Mouse (Mus musculus): Measurements from ENCODE around the gene Tmsb15a. TPM values are rescaled to one million over a fixed set of nuclear protein-coding genes. Genes with fewer than 3 reads are reported as not detected.
"Not testable (repeated sequence)": the region's sequence is repeated elsewhere in the genome, so short reads cannot be mapped to it uniquely, and the experiment has no call there.

The Tmsb15a gene
- not detected for total RNA-seq (2021)
- long read RNA-seq, experiment 1, result 0 reads
- long read RNA-seq, experiment 2, result 0 reads

GRCm38 (mm10) chrX:135725161-135725560 is at the start of gene Tmsb15a:
TSS of gene Tmsb15a (minus strand) at chrX:135725261.
- DNase-seq, result no peak
- intact Hi-C loops (cut with DNase I), result no loop called here

DNA sequence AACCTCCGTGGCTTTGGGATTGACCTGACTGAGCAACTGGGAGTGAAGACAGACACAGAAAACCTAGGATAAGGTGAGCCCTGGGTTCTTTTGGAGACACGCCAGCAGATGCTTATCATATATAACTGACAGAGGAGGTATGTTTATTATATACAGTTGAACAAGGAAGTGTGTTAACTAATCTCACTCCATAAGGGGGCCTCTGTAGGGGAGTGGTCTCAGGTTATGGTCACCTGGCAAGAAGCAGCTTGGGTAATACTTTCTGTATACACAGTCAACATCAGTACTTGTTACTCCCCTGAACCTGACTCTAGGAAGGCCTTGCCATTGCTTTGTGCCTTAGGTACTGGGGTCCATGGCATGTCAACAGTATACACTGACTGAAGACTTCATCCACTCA is 43.5 kb upstream of the Tmsb15a start:
- DNase-seq, result no peak
- intact Hi-C loops (cut with DNase I), result no loop called here

GRCm38 (mm10) chrX:135768043-135768548 is 43.0 kb upstream of the Tmsb15a start:
- no peak for DNase-seq
- intact Hi-C loops (cut with DNase I), result no loop called here

- DNase-seq, result peak; percentile 28 to 53
- intact Hi-C loops (cut with DNase I), result loop anchor here (5.0 kb wide), 1 partner anchor 36 kb away; the partner anchor contains the start of gene Bhlhb9
Observed at GRCm38 (mm10) chrX:135761707-135762106, 36.6 kb upstream of the Tmsb15a start.

- intact Hi-C loops (cut with DNase I), result loop anchor here (2.0 to 5.0 kb wide), 2 partner anchors 14 to 101 kb away; no protein-coding TSS in a partner anchor
- DNase-seq, result peak; percentile 64 to 77
Observed at GRCm38 (mm10) chrX:135752832-135753231, 27.8 kb upstream of the Tmsb15a start.

DNA sequence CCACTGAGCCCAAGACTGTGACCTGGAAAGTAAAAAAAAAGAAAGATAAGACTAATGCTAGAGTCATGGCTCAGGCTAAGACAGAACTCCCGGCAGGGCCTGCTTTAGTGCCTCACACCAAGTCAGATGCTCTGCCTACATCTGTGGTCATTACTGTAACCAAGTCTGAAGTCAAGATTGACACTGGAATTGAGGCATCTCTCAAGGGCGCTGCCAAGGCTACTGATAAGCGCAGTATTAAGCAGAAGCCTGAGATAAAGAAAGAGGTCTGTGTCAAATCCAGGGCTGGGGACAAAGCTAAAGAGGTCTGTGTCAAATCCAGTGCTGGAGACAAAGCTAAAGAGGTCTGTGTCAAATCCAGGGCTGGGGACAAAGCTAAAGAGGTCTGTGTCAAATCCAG is 20.3 kb upstream of the Tmsb15a start:
- intact Hi-C loops (cut with DNase I), result not testable (repeated sequence)

GRCm38 (mm10) chrX:135743056-135743355 is 17.9 kb upstream of the Tmsb15a start:
- no peak for DNase-seq
- intact Hi-C loops (cut with DNase I), result no loop called here

More for the DNA sequence above, 20.3 kb upstream of the Tmsb15a start:
- DNase-seq, result not testable (repeated sequence)

DNA sequence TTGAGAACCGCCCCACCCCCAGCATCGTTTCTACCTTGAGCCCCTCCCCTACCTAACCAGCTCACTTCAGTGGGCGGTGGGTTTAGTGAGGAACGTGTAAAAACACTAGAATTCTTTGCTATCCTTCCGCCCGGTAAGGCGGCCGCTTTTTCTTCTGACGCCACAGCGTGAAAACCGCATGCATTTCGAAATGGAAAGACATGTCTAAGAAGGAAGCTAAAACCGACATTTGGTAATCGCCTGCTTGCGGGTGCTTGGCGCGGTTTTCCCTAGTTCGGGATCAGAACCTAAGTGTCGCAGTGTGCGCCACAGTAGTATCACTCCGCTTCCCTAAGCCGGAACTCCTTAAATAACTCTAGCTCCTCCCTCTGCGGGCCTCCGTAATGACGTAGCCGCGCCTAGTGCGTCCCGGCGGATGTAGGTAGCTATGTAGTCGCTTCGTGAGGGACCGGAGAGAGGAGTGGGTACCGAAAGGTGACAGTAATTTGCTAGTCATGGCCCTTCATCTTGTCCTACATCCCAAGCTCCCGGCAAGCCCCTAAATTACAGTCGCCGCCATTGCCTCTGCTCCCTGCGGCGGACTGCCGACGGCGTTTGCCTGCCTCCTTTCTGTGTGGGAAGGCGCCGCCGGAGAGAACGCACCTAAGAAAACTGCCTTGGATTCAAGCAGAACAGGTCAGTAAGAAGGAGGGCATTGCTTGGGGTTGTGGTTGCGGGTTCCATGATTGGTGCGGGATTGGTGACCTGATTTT is 17.4 kb upstream of the Tmsb15a start, which contains the start of the genes Armcx5 and Gprasp1:
Gene Armcx5 (plus strand): TSS at position 430 of the 752 bp plus-strand sequence.
Gene Gprasp1 (plus strand): TSS at position 430 of the 752 bp plus-strand sequence.
- peak; percentile 77 to 87 for DNase-seq
- intact Hi-C loops (cut with DNase I), result no loop called here

DNA sequence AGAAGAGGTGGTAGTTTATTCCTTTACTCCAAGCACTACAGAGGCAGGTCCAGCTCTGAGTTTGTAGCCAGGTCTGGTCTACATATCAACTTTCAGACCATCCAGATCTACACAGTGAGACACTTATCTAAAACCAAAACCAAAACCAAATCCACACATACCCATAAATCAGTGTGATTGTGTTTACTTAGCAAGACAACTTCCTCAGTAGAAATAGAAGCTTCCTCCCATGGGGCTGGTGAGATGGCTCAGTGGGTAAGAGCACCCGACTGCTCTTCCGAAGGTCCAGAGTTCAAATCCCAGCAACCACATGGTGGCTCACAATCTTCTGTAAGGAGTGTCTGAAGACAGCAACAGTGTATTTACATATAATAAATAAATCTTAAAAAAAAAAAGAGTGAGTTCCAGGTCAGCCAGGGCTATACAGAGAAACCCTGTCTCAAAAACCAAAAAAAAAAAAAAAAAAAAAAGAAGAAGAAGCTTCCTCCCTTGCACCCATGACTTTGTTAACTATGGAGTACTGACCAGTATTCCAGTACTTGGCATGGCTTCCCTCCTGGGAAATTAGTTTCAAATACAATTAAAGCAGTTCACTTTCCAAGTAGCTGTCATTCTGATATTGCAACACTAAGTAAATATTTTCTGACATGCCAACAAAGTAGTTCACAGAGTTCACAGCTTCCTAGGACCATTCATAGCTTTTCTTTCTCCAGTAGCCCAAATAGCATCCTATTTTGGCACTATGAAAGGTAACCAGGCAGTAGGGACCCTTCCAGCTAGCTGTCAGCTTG is 13.9 kb upstream of the Tmsb15a start:
- no peak for DNase-seq
- intact Hi-C loops (cut with DNase I), result loop anchor here (2.0 kb wide), 1 partner anchor 14 kb away; no protein-coding TSS in a partner anchor

DNA sequence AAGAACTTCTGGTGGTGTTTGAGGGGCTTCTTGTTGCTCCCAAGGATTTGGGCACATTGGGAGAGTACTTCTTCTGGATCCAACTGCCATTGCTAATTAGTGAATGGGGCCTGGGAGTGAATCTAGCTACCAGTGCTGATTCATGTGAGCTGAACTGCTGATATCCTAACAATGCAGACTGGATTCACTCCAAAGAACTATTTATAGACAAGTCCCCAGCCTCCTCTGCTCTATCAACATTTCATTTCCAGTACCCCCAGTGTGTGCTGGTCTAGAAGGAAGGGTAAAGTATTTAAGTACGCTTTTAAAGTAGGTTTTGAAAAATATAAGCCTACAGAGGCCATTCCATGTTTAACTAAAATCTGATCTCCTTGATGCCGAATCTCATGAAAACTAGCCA is 12.2 kb downstream of the Tmsb15a start:
- intact Hi-C loops (cut with DNase I), result no loop called here
- no peak for DNase-seq

DNA sequence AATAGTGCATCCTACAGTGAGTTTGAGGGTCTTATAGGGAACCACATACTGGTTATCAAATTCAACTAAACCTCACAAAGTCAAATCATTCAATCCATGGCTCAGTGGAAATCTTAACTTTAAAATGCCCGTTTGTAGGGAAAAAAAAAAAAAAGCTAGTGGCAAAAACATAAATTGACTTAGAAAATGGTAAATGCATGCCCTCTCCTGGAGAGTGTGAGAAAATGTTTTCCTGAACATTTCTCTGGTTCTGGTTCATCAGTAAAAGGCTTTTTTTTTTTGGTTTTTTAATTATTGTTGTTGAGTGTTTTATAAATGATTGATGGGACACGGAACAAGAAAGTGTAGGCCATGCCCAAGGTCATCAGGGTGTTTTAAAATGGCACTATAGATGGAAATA is 20.7 kb downstream of the Tmsb15a start:
- intact Hi-C loops (cut with DNase I), result no loop called here
- no peak for DNase-seq

DNA sequence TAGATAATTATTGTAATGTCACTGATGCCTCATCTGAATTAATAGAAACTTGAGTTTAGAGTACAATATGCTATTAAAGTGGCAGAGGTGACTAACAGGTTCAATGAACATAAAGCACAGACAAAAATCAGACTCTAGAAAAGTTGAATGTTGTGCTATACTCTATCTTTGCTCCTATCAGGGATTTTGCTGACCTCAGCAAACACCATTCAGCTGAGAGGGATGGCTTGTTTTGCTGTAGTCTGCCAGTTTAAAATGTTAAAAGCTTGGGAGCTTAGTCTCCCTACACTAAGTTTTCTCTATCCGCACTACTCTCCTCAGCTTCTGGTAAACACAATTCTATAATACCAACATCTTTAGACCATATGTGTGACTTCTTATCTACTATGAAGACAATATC is 21.9 kb downstream of the Tmsb15a start:
- DNase-seq, result no peak
- intact Hi-C loops (cut with DNase I), result no loop called here

- DNase-seq, result no peak
- intact Hi-C loops (cut with DNase I), result no loop called here
Observed at GRCm38 (mm10) chrX:135693633-135694032, 31.4 kb downstream of the Tmsb15a start, which contains the start of gene Tcp11x2. TSS of gene Tcp11x2 (minus strand) at chrX:135693790.

- intact Hi-C loops (cut with DNase I), result no loop called here
Observed at GRCm38 (mm10) chrX:135687802-135688201, 37.3 kb downstream of the Tmsb15a start.

DNA sequence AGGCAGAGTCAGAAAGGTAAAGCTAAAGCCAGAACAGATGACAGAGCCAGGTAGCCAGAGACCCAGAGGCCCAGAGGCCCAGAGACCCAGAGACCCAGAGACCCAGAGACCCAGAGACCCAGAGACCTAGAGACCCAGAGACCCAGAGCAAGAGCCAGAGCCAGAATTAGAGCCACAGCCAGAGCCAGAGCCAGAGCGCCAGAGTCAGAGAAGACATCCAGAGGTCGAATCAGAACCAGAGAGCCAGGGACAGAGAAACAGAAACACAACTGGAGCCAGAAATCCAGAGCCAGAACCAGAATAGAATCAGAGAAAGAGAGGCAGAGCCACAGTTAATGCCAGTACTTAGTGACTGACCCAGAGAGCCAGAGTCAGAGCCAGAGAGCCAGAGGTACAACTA is 43.2 kb downstream of the Tmsb15a start:
- no peak for DNase-seq
- intact Hi-C loops (cut with DNase I), result no loop called here

More at GRCm38 (mm10) chrX:135687802-135688201, 37.3 kb downstream of the Tmsb15a start:
- no peak for DNase-seq

Small RNAs within 50 kb of the gene (microRNA-seq; reads per million reads assigned to microRNA genes)
- gene Mir7646, result 0 reads per million in 2 experiments

Other genes with a start within 250 kb of the Tmsb15a start
- not detected for gene AV320801, start 230.7 kb downstream of the Tmsb15a start, total RNA-seq (2021)
- under 1 TPM in 1 of 2 experiments, not detected in 1; 0.10 TPM for gene Nxf7, start 126.5 kb downstream of the Tmsb15a start, total RNA-seq (2021)
- not detected for gene Prame, start 97.6 kb downstream of the Tmsb15a start, total RNA-seq (2021)
- gene Tcp11x2, start 31.5 kb downstream of the Tmsb15a start, total RNA-seq (2021), result not detected
- gene Armcx5, start 17.5 kb upstream of the Tmsb15a start, total RNA-seq (2021), result 1 to 10 TPM; 6.4 to 6.5 TPM
- 10 to 100 TPM; 17.8 to 21.5 TPM for gene Gprasp1, start 17.5 kb upstream of the Tmsb15a start, total RNA-seq (2021)
- 10 to 100 TPM; 16.1 to 26.6 TPM for gene Bhlhb9, start 72.3 kb upstream of the Tmsb15a start, total RNA-seq (2021)
- gene Gprasp2, start 113.8 kb upstream of the Tmsb15a start, total RNA-seq (2021), result 1 to 10 TPM; 2.9 TPM

Measured in heart, postnatal 14 days (tissue).